Mouse (Mus musculus) myocyte (in vitro differentiated cells): ENCODE measurements around the gene Ptbp3.

Source experiments
- E2F4 ChIP-seq: IDR thresholded peaks from one replicate; pipeline ENCODE4 v1.6.1; 2011; ENCODE audit warnings: mild to moderate bottlenecking, control low read depth, moderate library complexity; ENCODE audit not compliant: insufficient read depth
- POLR2A ChIP-seq: IDR thresholded peaks from one replicate; pipeline ENCODE4 v1.6.1; 2011; ENCODE audit warnings: low read depth, mild to moderate bottlenecking, control low read depth, moderate library complexity; ENCODE audit not compliant: insufficient read length
- POLR2AphosphoS2 ChIP-seq: IDR thresholded peaks from one replicate; pipeline ENCODE4 v1.6.1; 2011; ENCODE audit warnings: low read depth, control low read depth; ENCODE audit not compliant: insufficient read length
- SRF ChIP-seq: IDR thresholded peaks from one replicate; pipeline ENCODE4 v1.6.1; 2011; ENCODE audit warnings: low read depth; ENCODE audit not compliant: control insufficient read depth, insufficient read length
- TCF12 ChIP-seq: IDR thresholded peaks from one replicate; pipeline ENCODE4 v1.6.1; 2011; ENCODE audit warnings: mild to moderate bottlenecking, control low read depth; ENCODE audit not compliant: poor library complexity, insufficient read depth, severe bottlenecking
- TCF3 ChIP-seq: IDR thresholded peaks from one replicate; pipeline ENCODE4 v1.6.1; 2011; ENCODE audit warnings: low read depth, control low read depth; ENCODE audit not compliant: insufficient read length
- USF1 ChIP-seq: IDR thresholded peaks from one replicate; pipeline ENCODE4 v1.6.1; 2011; ENCODE audit warnings: low read depth, mild to moderate bottlenecking, control low read depth, moderate library complexity

- TF ChIP-seq POLR2A (no peak), TCF12 (no peak), E2F4 (no peak), USF1 (no peak), SRF (no peak), TCF3 (no peak), POLR2AphosphoS2 (no peak)
These were observed 20.4 kb upstream of the Ptbp3 start for GRCm38 (mm10) chr4:59569538-59569937.
